Mouse (Mus musculus): ENCODE results near the gene Trim34b. TPM values are rescaled to one million over a fixed set of nuclear protein-coding genes. Genes with fewer than 3 reads are reported as not detected.

Trim34b gene
- total RNA-seq (2023), result 1 to 10 TPM; 3.5 to 4.3 TPM

GRCm38 (mm10) chr7:104329171-104329570 lies at the start of gene Trim34b:
Trim34b (plus strand) TSS chr7:104329471.

GRCm38 (mm10) chr7:104287576-104288443 lies 41.5 kb upstream of the Trim34b start, which contains the start of gene Trim5:
Trim5 (minus strand) TSS chr7:104288094.

GRCm38 (mm10) chr7:104315369-104316080 lies 13.7 kb upstream of the Trim34b start, which contains the start of gene Trim12a:
Trim12a (minus strand) TSS chr7:104315466.

GRCm38 (mm10) chr7:104352717-104353599 lies 23.7 kb downstream of the Trim34b start, which contains the start of gene Trim12c:
Trim12c (minus strand) TSS chr7:104353362.

GRCm38 (mm10) chr7:104369736-104370414 lies 40.6 kb downstream of the Trim34b start, which contains the start of gene Trim30b:
Trim30b (minus strand) TSS chr7:104369884.

Other genes with a start within 250 kb of the Trim34b start
- gene Olfr645, start 244.0 kb upstream of the Trim34b start, total RNA-seq (2023), result not detected
- not detected for gene Olfr646, start 224.6 kb upstream of the Trim34b start, total RNA-seq (2023)
- gene Ubqln5, start 199.6 kb upstream of the Trim34b start, total RNA-seq (2023), result not detected
- gene Olfr643, start 192.1 kb upstream of the Trim34b start, total RNA-seq (2023), result not detected
- not detected for gene Ubqln3, start 186.2 kb upstream of the Trim34b start, total RNA-seq (2023)
- gene Ubqlnl, start 178.9 kb upstream of the Trim34b start, total RNA-seq (2023), result not detected
- not detected for gene Olfm5, start 164.6 kb upstream of the Trim34b start, total RNA-seq (2023)
- not detected for gene Olfr648, start 146.1 kb upstream of the Trim34b start, total RNA-seq (2023)
- gene Olfr649, start 133.5 kb upstream of the Trim34b start, total RNA-seq (2023), result not detected
- under 1 TPM; 0.39 to 0.70 TPM for gene Trim6, start 110.7 kb upstream of the Trim34b start, total RNA-seq (2023)
- 10 to 100 TPM; 67.2 to 84.3 TPM for gene Trim34a, start 85.0 kb upstream of the Trim34b start, total RNA-seq (2023)
- 10 to 100 TPM; 30.7 to 37.6 TPM for gene Trim5, start 41.4 kb upstream of the Trim34b start, total RNA-seq (2023)
- 100 to 1,000 TPM; 121 to 151 TPM for gene Trim12a, start 14.0 kb upstream of the Trim34b start, total RNA-seq (2023)
- 10 to 100 TPM; 52.0 to 65.2 TPM for gene Trim12c, start 23.9 kb downstream of the Trim34b start, total RNA-seq (2023)
- 10 to 100 TPM; 27.6 to 36.8 TPM for gene Trim30b, start 40.4 kb downstream of the Trim34b start, total RNA-seq (2023)
- gene Trim30c, start 71.4 kb downstream of the Trim34b start, total RNA-seq (2023), result 1 to 10 TPM; 4.2 to 7.4 TPM
- 100 to 1,000 TPM in 1 of 2 experiments, 10 to 100 TPM in 1; 79.4 to 109 TPM for gene Trim30a, start 135.7 kb downstream of the Trim34b start, total RNA-seq (2023)
- gene Trim30d, start 178.4 kb downstream of the Trim34b start, total RNA-seq (2023), result 10 to 100 TPM; 16.1 to 30.2 TPM
- not detected for gene Olfr651, start 220.7 kb downstream of the Trim34b start, total RNA-seq (2023)
- gene Olfr652, start 231.4 kb downstream of the Trim34b start, total RNA-seq (2023), result not detected
- gene Olfr653, start 247.8 kb downstream of the Trim34b start, total RNA-seq (2023), result not detected

All from B cell, adult 67 days (primary cell).